Mouse (Mus musculus) heart, adult 2 months (tissue): ENCODE results near the gene Abcc9. TPM values are rescaled to one million over a fixed set of nuclear protein-coding genes. Genes with fewer than 3 reads are reported as not detected.

Source experiments
- DNase-seq, 2 experiments: peaks; one replicate each; pipeline ENCODE4 v3.0.0; 2021
- H3K27ac ChIP-seq: fragments of 200-600 bp; 2 replicates; pipeline ENCODE4 v1.8.1; 2022
- H3K27me3 ChIP-seq: fragments of 200-500 bp; 2 replicates; pipeline ENCODE4 v1.6.1; 2012; ENCODE audit warnings: mild to moderate bottlenecking, low read length, inconsistent platforms, mixed read lengths; ENCODE audit not compliant: control insufficient read depth, insufficient read depth
- H3K36me3 ChIP-seq: fragments of 200-500 bp; 2 replicates; pipeline ENCODE4 v1.6.1; 2012; ENCODE audit warnings: low read length, inconsistent platforms; ENCODE audit not compliant: control insufficient read depth, insufficient read depth
- H3K4me1 ChIP-seq: fragments of 200-500 bp; 2 replicates; pipeline ENCODE4 v1.6.1; 2011; ENCODE audit warnings: low read length; ENCODE audit not compliant: control insufficient read depth, insufficient read depth
- H3K4me3 ChIP-seq: fragments of 200-600 bp; 2 replicates; pipeline ENCODE4 v1.8.1; 2022
- H3K79me2 ChIP-seq: fragments of 200-500 bp; replicated peaks from 2 replicates; pipeline ENCODE4 v1.6.1; 2012; ENCODE audit warnings: mild to moderate bottlenecking, inconsistent platforms, low read length, moderate library complexity, mixed read lengths; ENCODE audit not compliant: control insufficient read depth, insufficient read depth
- H3K9ac ChIP-seq: fragments of 200-500 bp; 2 replicates; pipeline ENCODE4 v1.6.1; 2012; ENCODE audit warnings: low read depth, mild to moderate bottlenecking, control low read depth, inconsistent platforms, low read length, mixed read lengths
- CTCF ChIP-seq: fragments of 200-600 bp; IDR thresholded peaks from 2 replicates; pipeline ENCODE4 v1.8.1; 2022; ENCODE audit warnings: antibody characterized with exemption, mild to moderate bottlenecking, moderate library complexity
- EP300 ChIP-seq: fragments of 200-500 bp; IDR thresholded peaks from 2 replicates; pipeline ENCODE4 v1.6.1; 2011; ENCODE audit warnings: low read depth, low read length, control low read depth; ENCODE audit not compliant: insufficient read depth
- POLR2A ChIP-seq: fragments of 200-500 bp; IDR thresholded peaks from 2 replicates; pipeline ENCODE4 v1.6.1; 2011; ENCODE audit warnings: mild to moderate bottlenecking, low read depth, low read length, control low read depth; ENCODE audit not compliant: insufficient read depth
- WGBS: fragments of 180-500 bp; shearing (Covaris S2); methylation state at CpG from one replicate; pipeline ENCODE4 v1.1.7; 2018; 5-methylcytosine and 5-hydroxymethylcytosine counted together
- intact Hi-C: fragments of 180-260 bp; cut with DNase I; formaldehyde crosslinking; loops from one replicate; pipeline ENCODE4 v1.15.1; 2025
- polyA plus RNA-seq: library from polyadenylated mRNA; depleted of rRNA; stranded (reverse); fragments of >200 nt; gene quantifications from 2 replicates; pipeline ENCODE4 v1.2.3, GENCODE M21; 2012
- total RNA-seq, 2 experiments: library from RNA; stranded (reverse); gene quantifications; 2 replicates each; pipeline ENCODE4 v1.2.3; 2021

Gene Abcc9
- total and polyA plus RNA-seq, 3 experiments = 57.8 to 235 (median 227) TPM

GRCm38 (mm10) chr6:142654561-142654960 lies 47.6 kb downstream of the Abcc9 start:
- Histone ChIP-seq H3K36me3 (peaks cover 2% of the 10 kb centered on the region; the same call in 1 of the 2 replicates), H3K9ac (no peak overlapping the region), H3K27me3 (no peaks in the 10 kb centered on the region), H3K4me3 (no peak overlapping the region), H3K27ac (no peak overlapping the region), H3K4me1 (no peaks in the 10 kb centered on the region; the same call in 1 of the 2 replicates), H3K79me2 (no peaks in the 10 kb centered on the region)
- DNase-seq = no peak
- TF ChIP-seq EP300 = no peak
- TF ChIP-seq CTCF = no peak
- TF ChIP-seq POLR2A = no peak
- intact Hi-C loops = loop anchor here (5.0 kb wide), 1 partner anchor 37 kb away; no protein-coding TSS in a partner anchor
- WGBS = 81% methylated on average over 5 of the region's 5 CpGs

GRCm38 (mm10) chr6:142652175-142652574 lies 49.9 kb downstream of the Abcc9 start:
- no peak for TF ChIP-seq EP300
- no peak for TF ChIP-seq CTCF
- TF ChIP-seq POLR2A = no peak
- no peak overlapping the region for H3K9ac ChIP-seq
- no peak overlapping the region; the same call in 1 of the 2 replicates for H3K27ac ChIP-seq
- H3K27me3 ChIP-seq = no peaks in the 10 kb centered on the region
- 68% methylated on average over 1 of the region's 1 CpGs for WGBS
- no peaks in the 10 kb centered on the region for H3K79me2 ChIP-seq
- intact Hi-C loops = loop anchor here (5.0 kb wide), 1 partner anchor 35 kb away; no protein-coding TSS in a partner anchor
- H3K4me3 ChIP-seq = no peak overlapping the region
- peaks cover 2% of the 10 kb centered on the region for H3K36me3 ChIP-seq
- DNase-seq = no peak
- H3K4me1 ChIP-seq = no peaks in the 10 kb centered on the region

DNA sequence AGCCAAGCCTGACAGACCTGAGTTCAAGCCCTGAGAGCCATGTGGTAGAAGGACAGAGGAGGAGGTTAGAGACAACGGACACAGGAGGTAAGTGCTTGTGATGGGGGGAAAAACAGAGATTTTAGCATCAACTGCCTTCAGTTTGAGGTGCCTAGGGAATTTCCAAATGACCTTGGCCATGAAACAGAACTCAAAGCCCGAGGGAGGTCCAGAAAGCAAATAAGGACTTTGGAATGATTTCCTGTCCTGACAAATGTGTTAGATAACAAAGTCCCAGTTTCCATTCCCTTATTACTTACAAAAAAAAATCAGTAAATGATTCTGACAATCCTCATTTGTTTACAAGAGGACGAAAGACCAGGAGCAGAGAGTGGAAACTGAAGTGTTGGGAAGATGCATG lies 52.8 kb downstream of the Abcc9 start:
- WGBS = 35% methylated on average over 3 of the region's 3 CpGs
- H3K9ac ChIP-seq = no peak overlapping the region
- H3K36me3 ChIP-seq = peaks cover 2% of the 10 kb centered on the region
- TF ChIP-seq EP300 = no peak
- TF ChIP-seq POLR2A = no peak; the same call in 1 of the 2 replicates
- TF ChIP-seq CTCF = no peak
- H3K27me3 ChIP-seq = no peaks in the 10 kb centered on the region
- H3K4me3 ChIP-seq = no peak overlapping the region
- H3K79me2 ChIP-seq = no peaks in the 10 kb centered on the region
- intact Hi-C loops = loop anchor here (5.0 kb wide), 1 partner anchor 42 kb away; no protein-coding TSS in a partner anchor
- no peaks in the 10 kb centered on the region for H3K4me1 ChIP-seq
- peak overlapping the region; percentile 22 for H3K27ac ChIP-seq
- peak in 1 of 2 experiments; percentile 23 for DNase-seq

DNA sequence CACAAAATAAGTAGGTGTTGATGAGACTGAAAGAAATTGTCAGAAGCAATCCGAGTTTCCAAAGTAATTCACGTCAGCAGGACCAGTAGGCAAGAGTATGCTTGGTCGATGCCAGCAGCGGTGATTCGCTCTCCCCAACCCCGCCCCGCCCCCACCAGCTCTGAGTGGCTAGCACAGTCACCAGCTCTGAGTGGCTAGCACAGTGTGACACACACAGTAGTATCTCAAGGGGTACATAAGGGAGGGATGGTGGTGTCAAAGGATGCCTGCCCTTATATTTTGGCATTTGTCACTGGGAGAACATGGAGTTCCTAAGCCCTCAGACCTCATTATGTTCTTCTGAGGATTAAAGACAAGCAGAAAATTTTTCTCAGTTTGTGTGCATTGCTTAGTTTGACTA lies 56.6 kb downstream of the Abcc9 start:
- 83% methylated on average over 7 of the region's 7 CpGs for WGBS

DNA sequence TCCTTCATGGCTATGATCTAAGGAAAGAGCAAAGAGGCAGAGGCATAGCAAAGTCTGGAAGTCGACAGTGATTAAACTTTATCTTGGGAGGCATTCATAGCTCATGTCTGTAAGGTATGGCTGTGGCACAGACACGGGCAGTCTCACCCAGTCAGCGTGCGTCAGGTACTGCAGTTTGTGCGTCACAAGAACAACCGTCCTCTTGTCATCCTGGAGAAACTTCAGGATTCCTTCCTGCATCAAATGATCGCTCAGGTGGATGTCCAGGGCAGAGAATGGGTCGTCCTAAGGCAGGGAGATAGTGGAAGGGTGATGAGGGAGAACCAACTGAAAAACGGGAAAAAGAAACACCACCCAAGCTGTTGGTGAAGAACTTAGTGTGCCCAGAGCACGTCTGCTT lies 62.8 kb downstream of the Abcc9 start:
- H3K27ac ChIP-seq = no peak overlapping the region
- WGBS = 82% methylated on average over 10 of the region's 10 CpGs
- intact Hi-C loops = no loop called here
- H3K4me1 ChIP-seq = no peaks in the 10 kb centered on the region
- H3K79me2 ChIP-seq = no peaks in the 10 kb centered on the region
- no peak for TF ChIP-seq EP300
- TF ChIP-seq POLR2A = no peak
- no peak for TF ChIP-seq CTCF
- H3K27me3 ChIP-seq = no peaks in the 10 kb centered on the region
- no peak for DNase-seq
- H3K36me3 ChIP-seq = peaks cover 2% of the 10 kb centered on the region; the same call in 1 of the 2 replicates
- H3K4me3 ChIP-seq = no peak overlapping the region
- H3K9ac ChIP-seq = no peak overlapping the region

More for the DNA sequence above, 56.6 kb downstream of the Abcc9 start:
- Histone ChIP-seq H3K4me1 (no peaks in the 10 kb centered on the region), H3K9ac (no peak overlapping the region), H3K79me2 (no peaks in the 10 kb centered on the region), H3K27me3 (no peaks in the 10 kb centered on the region), H3K36me3 (peaks cover 2% of the 10 kb centered on the region), H3K27ac (no peak overlapping the region), H3K4me3 (no peak overlapping the region)
- no peak for TF ChIP-seq POLR2A
- no peak for TF ChIP-seq EP300
- no peak for TF ChIP-seq CTCF
- intact Hi-C loops = loop anchor here (5.0 kb wide), 1 partner anchor 38 kb away; no protein-coding TSS in a partner anchor
- DNase-seq = no peak

GRCm38 (mm10) chr6:142635654-142636053 lies 66.5 kb downstream of the Abcc9 start:
- no peak overlapping the region for H3K4me3 ChIP-seq

More at GRCm38 (mm10) chr6:142635654-142636053, 66.5 kb downstream of the Abcc9 start:
- Histone ChIP-seq H3K79me2 (no peaks in the 10 kb centered on the region), H3K27me3 (no peaks in the 10 kb centered on the region), H3K27ac (no peak overlapping the region; the same call in 1 of the 2 replicates), H3K9ac (no peak overlapping the region), H3K4me1 (no peaks in the 10 kb centered on the region), H3K36me3 (peaks cover 2% of the 10 kb centered on the region; the same call in 1 of the 2 replicates)
- intact Hi-C loops = no loop called here
- TF ChIP-seq EP300 (no peak), CTCF (no peak), POLR2A (no peak)
- no peak for DNase-seq
- WGBS = 45% methylated on average over 4 of the region's 4 CpGs
